Mouse (Mus musculus) mesoderm, embryonic 11.5 days (tissue): ENCODE data around the gene Ppp2r3d.

Experiments used
- DNase-seq: peaks from one replicate; pipeline ENCODE4 v3.0.0-alpha.2; 2012; ENCODE audit warnings: low read depth, low spot score

The Ppp2r3d gene

DNA sequence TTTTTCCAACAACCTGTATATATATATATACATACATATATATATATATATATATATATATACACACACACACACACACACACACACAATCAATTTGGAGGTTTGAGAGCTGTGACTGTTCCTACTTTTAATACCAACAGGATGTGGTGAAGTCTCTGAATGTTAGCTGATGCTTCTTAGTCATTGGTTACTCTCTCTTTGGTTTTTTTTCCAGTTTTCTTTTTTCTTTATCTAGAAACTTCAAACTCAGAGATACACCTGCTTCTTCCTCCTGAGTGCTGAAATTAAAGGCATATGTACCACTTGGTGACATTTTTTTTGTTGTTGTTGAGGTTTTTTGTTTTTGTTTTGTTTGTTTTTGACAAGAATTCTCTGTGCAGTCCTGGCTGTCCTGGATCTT is 63.8 kb downstream of the Ppp2r3d start:
- no peak for DNase-seq

DNA sequence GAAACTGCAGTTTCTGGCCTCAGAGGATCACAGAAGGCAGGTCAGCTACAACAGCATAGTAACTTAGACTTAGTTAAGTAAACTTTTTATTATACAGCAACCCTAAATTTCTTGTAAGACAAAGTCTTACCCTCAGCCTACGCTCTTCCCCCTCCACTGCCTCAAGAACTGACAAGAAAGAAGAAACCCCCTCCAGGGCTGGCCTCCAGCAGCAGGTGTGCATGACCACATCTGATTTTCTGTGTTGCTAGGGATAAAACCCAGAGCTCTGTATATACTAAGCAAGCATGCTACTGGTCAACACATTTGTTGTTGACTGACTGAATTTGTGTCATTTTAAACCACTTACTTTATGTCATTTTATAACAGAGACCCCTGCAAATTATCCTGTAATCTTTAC is 65.1 kb downstream of the Ppp2r3d start:
- DNase-seq = no peak

DNA sequence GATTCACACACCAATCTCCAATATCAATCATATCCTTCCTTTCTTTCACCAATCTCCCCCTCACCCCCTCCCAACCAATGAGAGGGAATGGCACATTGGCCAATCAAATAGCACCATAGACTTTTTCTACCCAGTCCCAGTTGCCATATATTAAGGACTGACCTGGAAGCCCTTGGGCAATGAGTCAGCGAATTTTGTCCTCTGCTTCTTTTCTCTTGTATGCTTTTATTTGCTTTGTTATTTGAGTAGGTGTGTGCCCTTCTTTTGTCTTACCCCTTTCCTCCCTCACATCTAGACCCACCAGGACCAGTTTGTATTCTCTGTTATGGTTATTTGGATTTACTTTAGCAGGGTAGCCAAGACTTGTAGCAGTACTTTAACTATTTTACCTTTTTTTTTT is 68.1 kb downstream of the Ppp2r3d start:
- DNase-seq = no peak
